Mouse (Mus musculus): Measurements from ENCODE around the gene Smdt1.
"Not testable (repeated sequence)": the region's sequence is repeated elsewhere in the genome, so short reads cannot be mapped to it uniquely, and the experiment has no call there.

DNA sequence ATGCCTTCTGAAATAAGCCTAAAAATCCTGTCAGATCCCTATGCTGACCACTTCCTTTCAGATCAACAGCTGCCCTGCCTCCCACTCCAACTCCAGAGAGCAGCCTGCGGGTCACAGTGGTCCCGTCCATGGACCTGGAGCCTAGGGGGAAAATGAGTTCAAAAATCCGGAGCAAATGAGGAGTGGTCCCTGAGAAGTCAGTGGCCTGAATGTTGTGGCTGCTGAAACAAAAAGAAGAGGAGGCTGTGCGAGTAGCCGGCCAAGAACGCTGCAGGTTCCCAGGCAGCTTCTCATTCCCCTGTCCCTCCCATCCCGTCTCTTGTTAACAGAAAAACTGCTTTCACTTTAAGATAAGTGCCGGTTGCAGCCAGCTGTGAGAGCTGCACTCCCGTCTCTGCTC is 25.8 kb downstream of the Smdt1 start:
- TF ChIP-seq POLR2A (IDR thresholded peaks at IDR 0.05; ENCODE audit: borderline replicate concordance, control insufficient read depth, low read depth, low read length); CTCF (IDR thresholded peaks at IDR 0.05; ENCODE audit: control insufficient read depth, insufficient read depth, low read length): not testable (repeated sequence)
